Mouse (Mus musculus): ENCODE data around the gene Gfpt1.

Gfpt1 gene

DNA sequence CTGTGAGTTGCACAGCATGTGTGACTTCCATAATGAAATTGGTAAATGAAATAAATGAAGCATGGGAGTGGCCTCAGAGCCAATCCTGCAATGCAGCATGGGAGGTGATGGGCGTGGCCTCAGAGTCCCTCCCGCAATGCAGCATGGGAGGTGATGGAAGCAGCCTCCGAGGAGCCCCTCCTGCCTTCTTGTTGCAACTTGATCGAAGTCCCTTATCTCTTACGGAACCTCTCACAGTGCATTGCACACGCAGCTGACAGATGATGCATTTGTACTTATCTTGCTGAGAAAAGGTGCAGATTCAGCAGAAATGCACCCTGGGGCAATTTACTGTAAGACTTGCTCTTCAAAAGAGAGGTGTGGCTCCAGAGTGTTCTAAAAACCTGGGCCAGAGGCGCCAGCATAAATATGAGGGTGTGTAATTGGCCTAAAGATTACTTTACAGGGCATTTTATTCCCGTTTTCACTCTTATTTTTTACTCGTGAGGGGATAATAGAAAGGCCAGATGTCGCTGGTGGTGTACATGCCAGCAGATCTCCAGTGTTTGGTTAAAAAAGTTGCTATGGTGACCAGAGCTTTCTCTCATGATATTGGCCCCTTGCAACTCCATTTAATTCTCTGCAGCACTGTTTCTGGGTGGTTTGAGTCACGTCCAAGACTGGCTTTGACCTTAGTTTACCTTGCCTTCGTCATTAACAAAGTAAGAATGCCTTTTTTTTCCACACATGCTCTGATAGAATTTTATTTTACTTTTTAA is 97.3 kb downstream of the Gfpt1 start:
- DNase-seq (ENCODE audit: low spot score), result no peak

Data from ovary, postnatal 10 days (tissue).